Mouse (Mus musculus) CH12.LX (cell line): Measurements from ENCODE around the gene Arhgef11. TPM values are rescaled to one million over a fixed set of nuclear protein-coding genes. Genes with fewer than 3 reads are reported as not detected.

Experiments
- DNase-seq: peaks from one replicate; pipeline ENCODE4 v3.0.0-alpha.2; 2013; ENCODE audit errors: extremely low read depth
- H3K27ac ChIP-seq: 2 replicates; pipeline ENCODE4 v1.5.1; 2012; ENCODE audit warnings: low read depth, mild to moderate bottlenecking, control low read depth, moderate library complexity; ENCODE audit not compliant: insufficient read depth
- H3K27me3 ChIP-seq: replicated peaks from 2 replicates; pipeline ENCODE3; 2012; ENCODE audit warnings: inconsistent platforms
- H3K36me3 ChIP-seq, 2 experiments: replicated peaks in 1 of 2; 2 replicates each; pipeline versions ENCODE3 to v1.6.1; 2012; ENCODE audit warnings: inconsistent platforms in 1 of 2, low read length in 1 of 2, mild to moderate bottlenecking in 1 of 2, mixed read lengths in 1 of 2, moderate library complexity in 1 of 2; ENCODE audit not compliant: control insufficient read depth in 1 of 2, insufficient read depth in 1 of 2
- H3K4me1 ChIP-seq, 2 experiments: 2 replicates each; pipeline ENCODE4 v1.6.1; 2012; ENCODE audit warnings: inconsistent platforms in 1 of 2, moderate library complexity in 1 of 2; ENCODE audit not compliant: insufficient read depth in 2 of 2, control insufficient read depth in 1 of 2
- H3K4me2 ChIP-seq: 2 replicates; pipeline ENCODE4 v1.6.1; 2012; ENCODE audit warnings: low read depth, mild to moderate bottlenecking, control low read depth; ENCODE audit not compliant: poor library complexity, insufficient read depth, severe bottlenecking
- H3K4me3 ChIP-seq, 3 experiments: fragments of 150-350 bp in 1 of 3; sonication (generic) in 1 of 3; replicated peaks in 1 of 3; 2 replicates each; pipeline versions ENCODE3 to v1.5.1; 2011 to 2012; ENCODE audit warnings: low read depth in 2 of 3, low read length in 2 of 3, mild to moderate bottlenecking in 2 of 3, moderate library complexity in 2 of 3, control low read depth in 1 of 3, improper control_type of control experiment in 1 of 3, inconsistent platforms in 1 of 3, mixed read lengths in 1 of 3; ENCODE audit not compliant: poor library complexity in 1 of 3
- H3K79me2 ChIP-seq: replicated peaks from 2 replicates; pipeline ENCODE4 v1.6.1; 2012; ENCODE audit warnings: mild to moderate bottlenecking, moderate library complexity; ENCODE audit not compliant: control insufficient read depth, poor library complexity, insufficient read depth, severe bottlenecking; ENCODE audit errors: extremely low read depth
- H3K9ac ChIP-seq: 2 replicates; pipeline ENCODE4 v1.6.1; 2012; ENCODE audit warnings: low read depth, mild to moderate bottlenecking, control low read depth, moderate library complexity; ENCODE audit not compliant: insufficient read depth
- H3K9me3 ChIP-seq: replicated peaks from 2 replicates; pipeline ENCODE3; 2012; ENCODE audit warnings: low read length, inconsistent platforms, mixed read lengths
- CHD1 ChIP-seq: IDR thresholded peaks from 2 replicates; pipeline ENCODE4 v1.6.1; 2012; ENCODE audit warnings: low read depth, low read length, improper control_type of control experiment, inconsistent platforms
- CHD2 ChIP-seq: IDR thresholded peaks from 2 replicates; pipeline ENCODE4 v1.6.1; 2011; ENCODE audit warnings: low read length, improper control_type of control experiment
- E2F4 ChIP-seq: IDR thresholded peaks from 2 replicates; pipeline ENCODE4 v1.6.1; 2011; ENCODE audit warnings: low read depth, low read length, improper control_type of control experiment; ENCODE audit not compliant: insufficient replicate concordance
- ELF1 ChIP-seq: IDR thresholded peaks from 2 replicates; pipeline ENCODE4 v1.6.1; 2014; ENCODE audit warnings: low read depth, mild to moderate bottlenecking, inconsistent platforms, low read length, improper control_type of control experiment
- EP300 ChIP-seq: IDR thresholded peaks from 2 replicates; pipeline ENCODE4 v1.6.1; 2011; ENCODE audit warnings: low read length, improper control_type of control experiment
- GABPA ChIP-seq: IDR thresholded peaks from 2 replicates; pipeline ENCODE4 v1.6.1; 2012; ENCODE audit warnings: low read depth, low read length, improper control_type of control experiment, inconsistent platforms; ENCODE audit not compliant: insufficient replicate concordance
- HCFC1 ChIP-seq: IDR thresholded peaks from 2 replicates; pipeline ENCODE4 v1.6.1; 2012; ENCODE audit warnings: low read depth, mild to moderate bottlenecking, inconsistent platforms, low read length, improper control_type of control experiment
- IRF4 ChIP-seq: IDR thresholded peaks from 2 replicates; pipeline ENCODE4 v1.6.1; 2014; ENCODE audit warnings: low read depth, mild to moderate bottlenecking, inconsistent platforms, low read length, improper control_type of control experiment
- JUND ChIP-seq: conservative IDR thresholded peaks from 2 replicates; pipeline ENCODE4 v1.6.1; 2011; ENCODE audit warnings: low read depth, low read length, improper control_type of control experiment
- KAT2A ChIP-seq: IDR thresholded peaks from 2 replicates; pipeline ENCODE4 v1.6.1; 2012; ENCODE audit warnings: low read length, improper control_type of control experiment, inconsistent platforms; ENCODE audit not compliant: insufficient replicate concordance
- MEF2A ChIP-seq: IDR thresholded peaks from 2 replicates; pipeline ENCODE4 v1.6.1; 2014; ENCODE audit warnings: low read depth, mild to moderate bottlenecking, inconsistent platforms, low read length, improper control_type of control experiment, borderline replicate concordance
- NELFE ChIP-seq: IDR thresholded peaks from 2 replicates; pipeline ENCODE4 v1.6.1; 2011; ENCODE audit warnings: low read depth, low read length, improper control_type of control experiment
- NRF1 ChIP-seq: IDR thresholded peaks from 2 replicates; pipeline ENCODE4 v1.6.1; 2014; ENCODE audit warnings: low read depth, mild to moderate bottlenecking, inconsistent platforms, low read length, improper control_type of control experiment, moderate library complexity
- PAX5 ChIP-seq: IDR thresholded peaks from 2 replicates; pipeline ENCODE4 v1.6.1; 2012; ENCODE audit warnings: low read length, inconsistent platforms, mixed read lengths
- POLR2A ChIP-seq: IDR thresholded peaks from 2 replicates; pipeline ENCODE4 v1.6.1; 2011; ENCODE audit warnings: low read depth, mild to moderate bottlenecking, improper control_type of control experiment, low read length
- RCOR1 ChIP-seq: conservative IDR thresholded peaks from 2 replicates; pipeline ENCODE4 v1.6.1; 2012; ENCODE audit warnings: low read depth, mild to moderate bottlenecking, inconsistent platforms, low read length, improper control_type of control experiment
- SIN3A ChIP-seq: IDR thresholded peaks from 2 replicates; pipeline ENCODE4 v1.6.1; 2012; ENCODE audit warnings: low read length, improper control_type of control experiment, inconsistent platforms
- SMC3 ChIP-seq: IDR thresholded peaks from 2 replicates; pipeline ENCODE4 v1.6.1; 2011; ENCODE audit warnings: low read depth, low read length, improper control_type of control experiment
- TBP ChIP-seq: conservative IDR thresholded peaks from 2 replicates; pipeline ENCODE4 v1.6.1; 2011; ENCODE audit warnings: low read depth, low read length, improper control_type of control experiment
- TCF12 ChIP-seq: IDR thresholded peaks from 2 replicates; pipeline ENCODE4 v1.6.1; 2014; ENCODE audit warnings: low read depth, mild to moderate bottlenecking, inconsistent platforms, low read length, improper control_type of control experiment
- UBTF ChIP-seq: IDR thresholded peaks from 2 replicates; pipeline ENCODE4 v1.6.1; 2012; ENCODE audit warnings: low read depth, mild to moderate bottlenecking, inconsistent platforms, low read length, improper control_type of control experiment, moderate library complexity
- USF1 ChIP-seq: IDR thresholded peaks from 2 replicates; pipeline ENCODE4 v1.6.1; 2014; ENCODE audit warnings: low read depth, mild to moderate bottlenecking, inconsistent platforms, low read length, improper control_type of control experiment
- ZC3H11A ChIP-seq: IDR thresholded peaks from 2 replicates; pipeline ENCODE4 v1.6.1; 2012; ENCODE audit warnings: low read depth, mild to moderate bottlenecking, inconsistent platforms, low read length, improper control_type of control experiment
- ZMIZ1 ChIP-seq: IDR thresholded peaks from 2 replicates; pipeline ENCODE4 v1.6.1; 2012; ENCODE audit warnings: low read depth, mild to moderate bottlenecking, inconsistent platforms, low read length, improper control_type of control experiment
- dilution Hi-C: fragments of 300-500 bp; cut with MboI; formaldehyde crosslinking; loops from 2 replicates; pipeline ENCODE4 v1.14.3; 2020; ENCODE audit warnings: low sequenced_read_pairs; ENCODE audit not compliant: extremely low pct_unique_long_range_greater_than_20kb, extremely low pct_ligation_motif_present
- in situ Hi-C: fragments of 300-500 bp; cut with MboI; formaldehyde crosslinking; loops from 3 replicates; pipeline ENCODE4 v1.14.3; 2019; ENCODE audit warnings: low sequenced_read_pairs, low pct_ligation_motif_present, low pct_unique_long_range_greater_than_20kb, mixed read lengths
- polyA plus RNA-seq: library from polyadenylated mRNA; unstranded; fragments of >175 nt; gene quantifications from 2 replicates; pipeline ENCODE4 v1.2.1, GENCODE M21; 2012; ENCODE audit warnings: low read depth; ENCODE audit not compliant: insufficient read length
- total RNA-seq, 2 experiments: library from RNA; depleted of rRNA; stranded (reverse); fragments of 300-350 nt in 1 of 2; fragments of >200 nt in 1 of 2; gene quantifications; 2 replicates each; pipeline ENCODE4 v1.2.3; 2012 to 2014

The Arhgef11 gene
- total and polyA plus RNA-seq, 3 experiments: 5.6 to 11.7 (median 8.7) TPM

DNA sequence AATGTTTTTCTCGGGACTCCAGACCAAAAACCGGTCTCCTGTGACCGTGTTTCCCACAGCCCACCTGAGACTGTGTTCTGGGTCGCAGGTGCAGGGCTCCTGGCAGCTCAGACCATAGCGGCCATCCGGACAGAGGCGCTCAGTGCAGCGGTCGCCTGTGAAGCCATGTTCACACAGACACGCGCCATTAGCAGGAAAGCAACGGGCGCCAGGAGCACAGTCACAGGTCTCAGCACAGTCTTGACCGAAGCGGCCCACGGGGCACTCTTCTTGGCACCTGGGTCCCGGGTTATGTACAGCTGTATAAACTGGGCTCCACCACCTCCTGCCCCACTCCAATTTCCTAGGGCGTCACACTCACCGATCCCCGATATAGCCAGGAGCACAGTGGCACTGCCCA, 139.1 kb downstream of the Arhgef11 start:
- no peak overlapping the region for H3K9ac ChIP-seq
- 0 out of 4 replicates have a peak, but pooled peaks cover 2 to 3% of the 10 kb centered on the region in 2 experiments for H3K4me1 ChIP-seq
- dilution Hi-C loops: no loop called here

DNA sequence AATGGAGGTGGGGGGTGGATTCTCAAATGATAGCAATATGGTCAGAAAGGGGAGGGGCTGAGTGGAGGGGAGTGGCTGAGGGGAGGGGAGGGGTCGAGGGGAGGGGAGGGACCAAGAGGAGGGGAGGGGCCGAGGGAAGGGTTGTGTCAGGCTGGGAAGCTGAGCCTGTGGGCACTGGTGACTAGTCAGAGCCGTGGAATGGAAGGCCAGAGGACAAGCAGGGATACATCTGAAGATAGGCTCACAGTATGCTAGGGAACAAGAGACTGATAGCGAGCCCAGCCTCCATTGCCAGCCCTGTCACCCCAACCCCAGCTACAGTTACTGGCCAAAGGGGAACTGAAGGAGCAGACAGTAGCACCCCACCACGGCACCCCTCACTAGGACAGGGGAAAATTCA, 141.3 kb downstream of the Arhgef11 start:
- peaks cover 42% of the 10 kb centered on the region for H3K27me3 ChIP-seq
- H3K9ac ChIP-seq: no peak overlapping the region
- no peak for DNase-seq
- no peaks in the 10 kb centered on the region for H3K79me2 ChIP-seq
- H3K9me3 ChIP-seq: no peaks in the 10 kb centered on the region
- H3K27ac ChIP-seq: no peak overlapping the region
- no peak overlapping the region for H3K4me3 ChIP-seq
- no peaks in the 10 kb centered on the region for H3K36me3 ChIP-seq
- dilution Hi-C loops (no loop called here), in situ Hi-C loops (no loop called here)
- peaks cover 2 to 5% of the 10 kb centered on the region in 2 experiments; a peak in 2 of 4 replicates for H3K4me1 ChIP-seq
- TF ChIP-seq SMC3: no peak
- no peak for TF ChIP-seq PAX5
- TF ChIP-seq IRF4: no peak
- TF ChIP-seq ZC3H11A: no peak
- no peak for TF ChIP-seq TCF12
- no peak for TF ChIP-seq TBP
- TF ChIP-seq EP300: no peak
- no peak for TF ChIP-seq ZMIZ1
- TF ChIP-seq ELF1: no peak
- TF ChIP-seq KAT2A: no peak
- TF ChIP-seq CHD1: no peak
- no peak for TF ChIP-seq NRF1
- no peak for TF ChIP-seq RCOR1
- TF ChIP-seq GABPA: no peak
- TF ChIP-seq E2F4: no peak
- TF ChIP-seq CHD2: no peak
- no peak for TF ChIP-seq POLR2A
- no peak for TF ChIP-seq HCFC1
- no peak overlapping the region for H3K4me2 ChIP-seq

More for the DNA sequence above, 139.1 kb downstream of the Arhgef11 start:
- Histone ChIP-seq H3K9me3 (no peaks in the 10 kb centered on the region), H3K27me3 (peaks cover 60% of the 10 kb centered on the region), H3K79me2 (no peaks in the 10 kb centered on the region), H3K27ac (no peak overlapping the region), H3K4me3 (no peak overlapping the region), H3K4me2 (no peak overlapping the region), H3K36me3 (no peaks in the 10 kb centered on the region)
- in situ Hi-C loops: no loop called here
- TF ChIP-seq JUND (no peak), MEF2A (no peak), E2F4 (no peak), TCF12 (no peak), ZMIZ1 (no peak), PAX5 (no peak), NELFE (no peak), ELF1 (no peak), USF1 (no peak), IRF4 (no peak), CHD1 (no peak), SIN3A (no peak), UBTF (no peak)
- DNase-seq: no peak
